Mouse (Mus musculus) embryonic facial prominence, embryonic 15.5 days (tissue): ENCODE data around the gene Aldh18a1. TPM values are rescaled to one million over a fixed set of nuclear protein-coding genes. Genes with fewer than 3 reads are reported as not detected.

Source experiments
- ATAC-seq: fragments of 200-750 bp; cut with Nextera tagmentation; 2 replicates; pipeline ENCODE4 v1.8.0; 2017; ENCODE audit warnings: low read depth, moderate TSS enrichment; ENCODE audit not compliant: insufficient number of reproducible peaks, low FRiP score, low TSS enrichment
- H3K27ac ChIP-seq: fragments of 300-500 bp; sonication (generic); replicated peaks from 2 replicates; pipeline ENCODE4 v1.5.1; 2015; ENCODE audit warnings: mild to moderate bottlenecking, inconsistent platforms
- H3K27me3 ChIP-seq: fragments of 300-500 bp; sonication (generic); 2 replicates; pipeline ENCODE4 v1.6.1; 2015; ENCODE audit warnings: inconsistent platforms
- H3K36me3 ChIP-seq: fragments of 300-500 bp; sonication (generic); 2 replicates; pipeline ENCODE4 v1.6.1; 2015; ENCODE audit warnings: mild to moderate bottlenecking, inconsistent platforms
- H3K4me1 ChIP-seq: fragments of 300-500 bp; sonication (generic); 2 replicates; pipeline ENCODE4 v1.6.1; 2015; ENCODE audit warnings: inconsistent platforms
- H3K4me2 ChIP-seq: fragments of 300-500 bp; sonication (generic); replicated peaks from 2 replicates; pipeline ENCODE4 v1.6.1; 2015; ENCODE audit warnings: mild to moderate bottlenecking, inconsistent platforms
- H3K4me3 ChIP-seq: fragments of 300-500 bp; sonication (generic); replicated peaks from 2 replicates; pipeline ENCODE4 v1.5.1; 2015; ENCODE audit warnings: mild to moderate bottlenecking, inconsistent platforms
- H3K9ac ChIP-seq: fragments of 300-500 bp; sonication (generic); 2 replicates; pipeline ENCODE4 v1.6.1; 2015; ENCODE audit warnings: inconsistent platforms
- H3K9me3 ChIP-seq: fragments of 300-500 bp; sonication (generic); replicated peaks from 2 replicates; pipeline ENCODE4 v1.6.1; 2016; ENCODE audit warnings: inconsistent platforms
- WGBS: fragments of 180-500 bp; shearing (Covaris S2); methylation state at CpG from one replicate; pipeline ENCODE4 v1.1.7; 2015; 5-methylcytosine and 5-hydroxymethylcytosine counted together
- polyA plus RNA-seq: library from polyadenylated mRNA; unstranded; fragments of >200 nt; fragmentation: Nextera tagmentation; extraction: Ambion mirVana; gene quantifications from 2 replicates; pipeline ENCODE4 v1.2.1, GENCODE M21; 2015

The Aldh18a1 gene
- polyA plus RNA-seq, 1 experiment from 2014 or later = 65.2 TPM

GRCm38 (mm10) chr19:40508851-40509250, 79.4 kb downstream of the Aldh18a1 start:
- no peak for ATAC-seq
- Histone ChIP-seq H3K9me3 (no peaks in the 10 kb centered on the region), H3K4me1 (peaks cover 13% of the 10 kb centered on the region), H3K27ac (no peak overlapping the region), H3K9ac (no peak overlapping the region), H3K4me2 (no peak overlapping the region), H3K27me3 (no peaks in the 10 kb centered on the region), H3K36me3 (no peaks in the 10 kb centered on the region), H3K4me3 (no peak overlapping the region)
- WGBS = 40% methylated on average over 2 of the region's 2 CpGs

GRCm38 (mm10) chr19:40506965-40507364, 81.3 kb downstream of the Aldh18a1 start:
- H3K9ac ChIP-seq = no peak overlapping the region
- no peak for ATAC-seq

GRCm38 (mm10) chr19:40504336-40504735, 83.9 kb downstream of the Aldh18a1 start:
- Histone ChIP-seq H3K27me3 (no peaks in the 10 kb centered on the region), H3K4me2 (no peak overlapping the region), H3K36me3 (no peaks in the 10 kb centered on the region), H3K9me3 (no peaks in the 10 kb centered on the region), H3K9ac (no peak overlapping the region), H3K4me1 (no peaks in the 10 kb centered on the region), H3K4me3 (no peak overlapping the region), H3K27ac (no peak overlapping the region)
- 75% methylated on average over 7 of the region's 7 CpGs for WGBS
- ATAC-seq = no peak

More at GRCm38 (mm10) chr19:40506965-40507364, 81.3 kb downstream of the Aldh18a1 start:
- Histone ChIP-seq H3K4me1 (peaks cover 3% of the 10 kb centered on the region; the same call in 1 of the 2 replicates), H3K27me3 (no peaks in the 10 kb centered on the region), H3K4me3 (no peak overlapping the region), H3K36me3 (no peaks in the 10 kb centered on the region), H3K27ac (no peak overlapping the region), H3K4me2 (no peak overlapping the region), H3K9me3 (no peaks in the 10 kb centered on the region)
- 77% methylated on average over 3 of the region's 3 CpGs for WGBS

Other genes starting within 250 kb of the Aldh18a1 start
- gene Sorbs1, start 74.7 kb downstream of the Aldh18a1 start, polyA plus RNA-seq = 54.0 and 55.6 TPM in 2 replicates
- gene Tctn3, start 23.8 kb upstream of the Aldh18a1 start, polyA plus RNA-seq = 13.9 TPM in 2 replicates
- gene Entpd1, start 23.9 kb upstream of the Aldh18a1 start, polyA plus RNA-seq = 16.7 and 17.6 TPM in 2 replicates
- not detected in 2 replicates for gene Cc2d2b, start 160.3 kb upstream of the Aldh18a1 start, polyA plus RNA-seq
- gene Ccnj, start 242.8 kb upstream of the Aldh18a1 start, polyA plus RNA-seq = 11.1 TPM in 2 replicates